In genomic region chr9:108852976-108853375, GRCm38 (mm10) we compare ENCODE assay signal across 8 mouse cellular contexts. TPM values are rescaled to one million over a fixed set of nuclear protein-coding genes. Genes with fewer than 3 reads are reported as not detected.
DNase-seq lines count a peak whose midpoint lies in the region; ATAC-seq lines count a peak whose summit lies in the region.

Slc26a6 (plus strand) TSS chr9:108853283.

- H3K9me3 ChIP-seq in kidney, embryonic 16.5 days (ENCODE audit: low read length): no peaks in the 10 kb centered on the region
- no peaks in the 10 kb centered on the region for H3K9me3 ChIP-seq in embryonic facial prominence, embryonic 14.5 days (ENCODE audit: control insufficient read depth, low read length)
- no peaks in the 10 kb centered on the region for H3K9me3 ChIP-seq in heart, embryonic 16.5 days (replicated peaks; ENCODE audit: control insufficient read depth, low read length)
- H3K9me3 ChIP-seq in limb, embryonic 10.5 days (replicated peaks): no peaks in the 10 kb centered on the region

- peaks cover 13% of the 10 kb centered on the region for H3K4me1 ChIP-seq in kidney, embryonic 16.5 days (ENCODE audit: insufficient read depth, low read length)
- peaks cover 16% of the 10 kb centered on the region for H3K4me1 ChIP-seq in embryonic facial prominence, embryonic 14.5 days (ENCODE audit: control insufficient read depth, insufficient read depth, low read length)
- peaks cover 24% of the 10 kb centered on the region for H3K4me1 ChIP-seq in heart, embryonic 16.5 days (ENCODE audit: control insufficient read depth, insufficient read depth, low read length)
- H3K4me1 ChIP-seq in limb, embryonic 10.5 days: peaks cover 28% of the 10 kb centered on the region

- peak within 1 kb of the TSS; percentile 82 for H3K9ac ChIP-seq in kidney, embryonic 16.5 days (replicated peaks; ENCODE audit: low read length)
- H3K9ac ChIP-seq in embryonic facial prominence, embryonic 14.5 days (ENCODE audit: low read depth, low read length): peak within 1 kb of the TSS; percentile 62
- peak within 1 kb of the TSS; percentile 78 for H3K9ac ChIP-seq in heart, embryonic 16.5 days (ENCODE audit: low read length)

- peak within 1 kb of the TSS; percentile 90 for H3K4me3 ChIP-seq in kidney, embryonic 16.5 days (ENCODE audit: low read length)
- peak within 1 kb of the TSS; percentile 51 for H3K4me3 ChIP-seq in embryonic facial prominence, embryonic 14.5 days (ENCODE audit: low read depth, low read length)
- H3K4me3 ChIP-seq in heart, embryonic 16.5 days (ENCODE audit: low read length): peak within 1 kb of the TSS; percentile 75
- H3K4me3 ChIP-seq in limb, embryonic 10.5 days: peak within 1 kb of the TSS; percentile 74

- WGBS in kidney, embryonic 16.5 days: 93% methylated on average over 3 of the region's 3 CpGs
- WGBS in embryonic facial prominence, embryonic 14.5 days: 86% methylated on average over 3 of the region's 3 CpGs
- WGBS in heart, embryonic 16.5 days: 84% methylated on average over 3 of the region's 3 CpGs
- WGBS in limb, embryonic 10.5 days: 83% methylated on average over 3 of the region's 3 CpGs

- H3K27me3 ChIP-seq in kidney, embryonic 16.5 days (ENCODE audit: insufficient read depth, low read length): no peaks in the 10 kb centered on the region
- no peaks in the 10 kb centered on the region for H3K27me3 ChIP-seq in embryonic facial prominence, embryonic 14.5 days (replicated peaks; ENCODE audit: control insufficient read depth, insufficient read depth, low read length)
- H3K27me3 ChIP-seq in heart, embryonic 16.5 days (ENCODE audit: control insufficient read depth, insufficient read depth, low read length): no peaks in the 10 kb centered on the region; the same call in 1 of the 2 replicates
- H3K27me3 ChIP-seq in limb, embryonic 10.5 days (ENCODE audit: low read depth, poor library complexity, severe bottlenecking): peaks cover 8% of the 10 kb centered on the region; the same call in 1 of the 2 replicates

- no peak for DNase-seq in kidney, postnatal 10 days
- no peak for DNase-seq in embryonic facial prominence, embryonic 14.5 days (ENCODE audit: low spot score)
- no peak for DNase-seq in limb, embryonic 10.5 days (ENCODE audit: low spot score)
- DNase-seq in thymus, postnatal 0 days (ENCODE audit: low spot score): no peak
- no peak for DNase-seq in cerebellum, adult 8-10 months

- H3K4me2 ChIP-seq in kidney, embryonic 16.5 days (replicated peaks; ENCODE audit: low read depth, low read length): peak within 1 kb of the TSS; percentile 93
- peak within 1 kb of the TSS; percentile 55 for H3K4me2 ChIP-seq in embryonic facial prominence, embryonic 14.5 days (ENCODE audit: low read depth, low read length)
- peak within 1 kb of the TSS; percentile 98 for H3K4me2 ChIP-seq in heart, embryonic 16.5 days (ENCODE audit: low read depth, low read length)

- no peak for ATAC-seq in kidney, embryonic 16.5 days (ENCODE audit: low FRiP score, low TSS enrichment)
- ATAC-seq in embryonic facial prominence, embryonic 14.5 days (ENCODE audit: low read depth): no peak
- ATAC-seq in heart, embryonic 16.5 days (replicated peaks; ENCODE audit: extremely low read depth, insufficient read depth, low FRiP score): no peak
- ATAC-seq in monocyte, adult 5-6 weeks (replicated peaks; ENCODE audit: insufficient number of reproducible peaks, low FRiP score, low TSS enrichment, poor library complexity, severe bottlenecking): peak; percentile 28; the same call in 1 of the 2 replicates

- H3K36me3 ChIP-seq in kidney, embryonic 16.5 days (ENCODE audit: insufficient read depth, low read length): 0 out of 2 replicates have a peak, but pooled peaks cover under 1% of the 10 kb centered on the region
- H3K36me3 ChIP-seq in embryonic facial prominence, embryonic 14.5 days (ENCODE audit: control insufficient read depth, insufficient read depth, low read length): peaks cover 13% of the 10 kb centered on the region; the same call in 1 of the 2 replicates
- H3K36me3 ChIP-seq in heart, embryonic 16.5 days (ENCODE audit: control insufficient read depth, insufficient read depth): no peaks in the 10 kb centered on the region
- peaks cover 18% of the 10 kb centered on the region for H3K36me3 ChIP-seq in limb, embryonic 10.5 days

- H3K27ac ChIP-seq in kidney, embryonic 16.5 days (ENCODE audit: low read length): peak within 1 kb of the TSS; percentile 93
- H3K27ac ChIP-seq in embryonic facial prominence, embryonic 14.5 days (replicated peaks; ENCODE audit: low read depth, low read length): peak within 1 kb of the TSS; percentile 76
- peak within 1 kb of the TSS; percentile 76 for H3K27ac ChIP-seq in heart, embryonic 16.5 days (ENCODE audit: low read length)
- H3K27ac ChIP-seq in limb, embryonic 10.5 days: peak within 1 kb of the TSS; percentile 87

RNA-seq across cellular contexts. Expression of gene Slc26a6, which starts in this region (rescaled TPM):
- polyA plus RNA-seq in kidney, embryonic 16.5 days (2015; fragmentation: Nextera tagmentation; extraction: Ambion mirVana): 14.4 and 15.3 TPM in 2 replicates
- polyA plus RNA-seq in embryonic facial prominence, embryonic 14.5 days (2014; fragmentation: Nextera tagmentation; extraction: Ambion mirVana): 14.3 and 15.4 TPM in 2 replicates
- polyA plus RNA-seq in heart, embryonic 16.5 days (2015; fragmentation: Nextera tagmentation; extraction: Ambion mirVana): 7.6 and 7.8 TPM in 2 replicates
- 9.7 and 13.7 TPM in 2 replicates for polyA plus RNA-seq in limb, embryonic 10.5 days (2016; fragmentation: Nextera tagmentation; extraction: Ambion mirVana)
- total RNA-seq in monocyte, adult 5-6 weeks (2017): 6.2 to 10.0 TPM (median 8.4 TPM) in 3 replicates
- polyA plus RNA-seq in thymus, postnatal 0 days (2015; fragmentation: Nextera tagmentation; extraction: Ambion mirVana): 7.5 and 8.5 TPM in 2 replicates
